Mouse (Mus musculus) C2C12 (cell line): ENCODE data around the gene Elf2. TPM values are rescaled to one million over a fixed set of nuclear protein-coding genes. Genes with fewer than 3 reads are reported as not detected.

Source experiments
- H3K27me3 ChIP-seq: one replicate; pipeline ENCODE4 v1.6.1; 2011; ENCODE audit not compliant: control insufficient read depth, insufficient read depth, insufficient read length
- H3K36me3 ChIP-seq: one replicate; pipeline ENCODE4 v1.6.1; 2011; ENCODE audit not compliant: control insufficient read depth, insufficient read depth
- H3K4me3 ChIP-seq: one replicate; pipeline ENCODE4 v1.5.1; 2011; ENCODE audit warnings: mild to moderate bottlenecking, control low read depth; ENCODE audit not compliant: poor library complexity, insufficient read depth, severe bottlenecking
- H3K79me2 ChIP-seq: one replicate; pipeline ENCODE4 v1.6.1; 2011; ENCODE audit not compliant: control insufficient read depth, insufficient read depth
- H3K79me3 ChIP-seq: one replicate; pipeline ENCODE4 v1.6.1; 2011; ENCODE audit warnings: low read depth, control low read depth
- H3ac ChIP-seq: one replicate; pipeline ENCODE3; 2011; ENCODE audit warnings: low read depth; ENCODE audit not compliant: control insufficient read depth, insufficient read length
- CEBPB ChIP-seq: IDR thresholded peaks from one replicate; pipeline ENCODE4 v1.6.1; 2011; ENCODE audit warnings: low read depth, mild to moderate bottlenecking, control low read depth, moderate library complexity
- CTCF ChIP-seq: IDR thresholded peaks from one replicate; pipeline ENCODE4 v1.5.1; 2011; ENCODE audit not compliant: control insufficient read depth, insufficient read depth, insufficient read length
- FOSL1 ChIP-seq: IDR thresholded peaks from one replicate; pipeline ENCODE4 v1.8.0; 2011; ENCODE audit warnings: mild to moderate bottlenecking, low read length; ENCODE audit not compliant: poor library complexity, insufficient read depth, severe bottlenecking
- MAX ChIP-seq: IDR thresholded peaks from one replicate; pipeline ENCODE4 v1.6.1; 2011; ENCODE audit warnings: mild to moderate bottlenecking, control low read depth
- MYOD1 ChIP-seq: IDR thresholded peaks from one replicate; pipeline ENCODE4 v1.6.1; 2011; ENCODE audit warnings: low read depth; ENCODE audit not compliant: control insufficient read depth, insufficient read length
- MYOG ChIP-seq: IDR thresholded peaks from one replicate; pipeline ENCODE4 v1.6.1; 2011; ENCODE audit not compliant: control insufficient read depth, insufficient read length; ENCODE audit errors: extremely low read depth
- USF1 ChIP-seq: IDR thresholded peaks from one replicate; pipeline ENCODE4 v1.6.1; 2011; ENCODE audit warnings: low read depth, mild to moderate bottlenecking, control low read depth, moderate library complexity
- polyA plus RNA-seq: library from polyadenylated mRNA; unstranded; fragments of >200 nt; fragmentation: generic; extraction: Trizol; gene quantifications from one replicate; pipeline ENCODE4 v1.2.1, GENCODE M21; 2012; ENCODE audit warnings: missing spikeins

Gene Elf2
- polyA plus RNA-seq, 1 experiment: 19.5 TPM

DNA sequence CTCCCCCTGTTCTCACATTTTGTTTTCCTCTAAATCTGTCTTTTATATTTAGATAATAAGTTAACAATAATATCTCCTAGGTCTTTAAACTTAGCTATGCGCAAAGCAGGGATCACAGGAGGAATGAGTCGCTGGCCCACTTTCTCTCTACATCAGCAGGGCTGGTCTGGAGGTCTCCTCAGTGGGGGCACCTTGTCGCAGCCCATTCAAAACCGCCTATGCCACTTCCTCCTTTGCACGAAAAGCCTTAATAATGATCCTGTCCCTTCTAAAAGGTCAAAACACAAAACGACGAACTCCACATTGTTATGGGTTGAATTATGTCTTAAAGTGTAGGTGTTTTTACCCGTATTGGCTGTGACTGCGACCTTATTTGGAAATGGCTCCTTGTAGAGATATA is 28.8 kb downstream of the Elf2 start:
- Histone ChIP-seq H3K79me3 (no peaks in the 10 kb centered on the region), H3K79me2 (no peaks in the 10 kb centered on the region), H3K36me3 (no peaks in the 10 kb centered on the region), H3ac (no peak overlapping the region), H3K4me3 (no peak overlapping the region), H3K27me3 (no peaks in the 10 kb centered on the region)
- no peak for TF ChIP-seq CEBPB
- TF ChIP-seq FOSL1: no peak
- TF ChIP-seq MYOD1: no peak
- TF ChIP-seq MYOG: no peak
- TF ChIP-seq MAX: no peak
- TF ChIP-seq CTCF: no peak
- no peak for TF ChIP-seq USF1

DNA sequence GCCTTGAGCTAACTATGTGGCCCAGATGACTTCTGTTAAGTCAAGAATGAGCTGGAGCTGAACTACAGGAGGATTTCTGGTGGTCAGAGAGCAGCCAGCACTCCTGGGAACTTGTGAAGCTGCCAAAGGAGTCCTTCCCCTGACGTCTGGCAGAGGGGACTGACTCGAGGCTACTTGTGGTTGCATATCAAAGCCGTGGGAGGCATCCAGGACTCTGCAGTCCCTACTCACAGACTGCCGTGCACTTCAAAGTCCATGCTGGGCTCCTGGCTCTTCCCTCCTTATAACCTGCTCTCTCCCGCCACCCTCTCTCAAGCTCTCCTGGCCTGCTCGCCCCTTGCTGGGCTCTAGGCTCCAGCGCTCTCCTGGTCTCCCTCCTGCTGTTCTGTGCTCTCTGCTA is 30.4 kb downstream of the Elf2 start:
- Histone ChIP-seq H3K4me3 (no peak overlapping the region), H3K36me3 (no peaks in the 10 kb centered on the region), H3K79me3 (no peaks in the 10 kb centered on the region), H3K27me3 (no peaks in the 10 kb centered on the region), H3K79me2 (no peaks in the 10 kb centered on the region), H3ac (no peak overlapping the region)
- TF ChIP-seq CEBPB: no peak
- no peak for TF ChIP-seq FOSL1
- no peak for TF ChIP-seq MAX
- no peak for TF ChIP-seq USF1
- no peak for TF ChIP-seq MYOD1
- TF ChIP-seq MYOG: no peak
- TF ChIP-seq CTCF: no peak

DNA sequence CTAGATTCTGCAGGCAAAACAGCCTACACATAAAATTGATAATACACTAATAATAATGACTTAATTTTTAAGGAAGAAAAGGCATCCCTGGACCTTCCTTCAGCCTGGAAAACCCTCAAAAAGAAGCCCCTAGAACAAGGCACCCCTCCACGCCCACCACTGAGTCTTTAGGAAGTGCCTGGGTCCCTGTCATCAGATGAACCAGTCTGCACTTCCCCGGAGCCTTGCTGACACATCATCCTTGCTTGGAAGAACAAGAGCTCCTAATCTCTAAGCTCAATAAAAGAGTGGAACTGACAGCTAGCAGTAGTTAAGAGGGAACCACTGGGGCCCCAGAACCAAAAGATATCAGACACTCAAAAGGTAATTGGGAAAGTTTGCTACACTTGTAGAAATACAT is 33.8 kb downstream of the Elf2 start:
- TF ChIP-seq USF1 (no peak), CTCF (no peak), FOSL1 (no peak), MAX (no peak)
- Histone ChIP-seq H3K27me3 (no peaks in the 10 kb centered on the region), H3K4me3 (no peak overlapping the region), H3ac (no peak overlapping the region), H3K79me2 (no peaks in the 10 kb centered on the region), H3K79me3 (no peaks in the 10 kb centered on the region), H3K36me3 (no peaks in the 10 kb centered on the region)

GRCm38 (mm10) chr3:51305961-51306360 is 34.5 kb downstream of the Elf2 start:
- Histone ChIP-seq H3K79me3 (no peaks in the 10 kb centered on the region), H3K4me3 (no peak overlapping the region), H3K36me3 (no peaks in the 10 kb centered on the region), H3K27me3 (no peaks in the 10 kb centered on the region), H3K79me2 (no peaks in the 10 kb centered on the region), H3ac (no peak overlapping the region)
- TF ChIP-seq CTCF (no peak), CEBPB (no peak), FOSL1 (no peak), MAX (no peak), MYOG (no peak), MYOD1 (no peak), USF1 (no peak)

DNA sequence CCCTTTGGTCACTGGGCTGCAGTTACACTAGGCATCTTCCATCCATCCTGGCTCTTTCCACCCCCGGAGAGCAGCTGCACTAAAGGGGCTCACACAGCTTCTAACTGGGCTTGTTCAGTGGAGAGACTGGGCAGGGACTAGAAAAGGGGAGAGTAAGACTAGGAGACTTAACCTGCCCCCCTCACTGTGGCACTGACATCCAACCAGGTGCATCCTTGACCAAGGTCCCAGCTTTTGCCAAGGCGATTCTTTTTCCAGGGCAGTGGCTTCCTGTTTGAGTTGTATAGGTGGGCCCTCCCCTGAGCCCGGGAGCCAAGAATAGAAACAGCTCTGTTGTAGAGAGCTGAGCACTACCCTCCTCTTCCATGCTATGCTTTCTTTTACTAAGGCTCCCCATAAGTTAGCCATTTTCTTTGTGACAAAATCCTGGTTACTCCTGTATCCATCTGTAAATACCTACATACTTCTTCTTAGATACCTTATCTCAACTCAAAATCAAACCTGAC is 37.4 kb downstream of the Elf2 start:
- Histone ChIP-seq H3ac (no peak overlapping the region), H3K36me3 (no peaks in the 10 kb centered on the region), H3K79me3 (no peaks in the 10 kb centered on the region), H3K79me2 (no peaks in the 10 kb centered on the region), H3K4me3 (no peak overlapping the region), H3K27me3 (no peaks in the 10 kb centered on the region)
- no peak for TF ChIP-seq CEBPB
- TF ChIP-seq FOSL1: no peak
- no peak for TF ChIP-seq USF1

DNA sequence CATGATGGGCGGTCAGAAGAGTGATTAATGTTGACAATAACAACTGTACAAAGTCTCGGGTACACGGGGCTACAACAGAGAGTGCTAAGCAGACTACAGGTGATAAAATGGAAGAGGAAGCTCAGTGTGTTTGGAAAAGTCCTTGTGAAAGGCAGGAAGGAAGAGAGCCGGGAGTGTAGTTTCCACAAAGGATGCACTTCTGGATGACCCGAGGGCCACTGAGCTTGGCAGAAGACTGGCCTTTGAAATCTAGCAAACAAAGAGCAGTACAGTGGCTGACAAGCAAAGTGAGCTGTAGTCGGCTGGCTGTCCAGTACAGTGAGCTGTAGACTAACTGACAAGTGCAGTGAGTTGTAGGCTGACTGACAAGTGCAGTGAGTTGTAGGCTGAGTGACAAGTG is 38.9 kb downstream of the Elf2 start:
- Histone ChIP-seq H3K4me3 (no peak overlapping the region), H3K27me3 (no peaks in the 10 kb centered on the region), H3K79me2 (no peaks in the 10 kb centered on the region), H3ac (no peak overlapping the region), H3K36me3 (no peaks in the 10 kb centered on the region), H3K79me3 (no peaks in the 10 kb centered on the region)
- no peak for TF ChIP-seq CEBPB

- no peak for TF ChIP-seq CTCF
- no peak for TF ChIP-seq MAX
- TF ChIP-seq USF1: no peak
- TF ChIP-seq FOSL1: no peak
- TF ChIP-seq CEBPB: no peak
- no peak for TF ChIP-seq MYOD1
- TF ChIP-seq MYOG: no peak
These were observed 43.7 kb downstream of the Elf2 start for GRCm38 (mm10) chr3:51296790-51297189.

More at GRCm38 (mm10) chr3:51296790-51297189, 43.7 kb downstream of the Elf2 start:
- Histone ChIP-seq H3K36me3 (no peaks in the 10 kb centered on the region), H3K79me3 (no peaks in the 10 kb centered on the region), H3ac (no peak overlapping the region), H3K27me3 (no peaks in the 10 kb centered on the region), H3K4me3 (no peak overlapping the region), H3K79me2 (no peaks in the 10 kb centered on the region)
